ENCODE assay signal across 11 mouse cellular contexts in genomic region chr9:100696537-100696936, GRCm38 (mm10).
DNase-seq lines count a peak whose midpoint lies in the region; ATAC-seq and TF ChIP-seq lines count a peak whose summit lies in the region.
"Had no signal": no experiment of that assay in that cellular context is flagged by ENCODE, and none has a peak within 500 bp of the region (broad histone marks: within the 10 kb centered on the region; RNA-seq: fewer than 3 reads in every experiment).

No protein-coding gene starts in this region.

- no peak for TF ChIP-seq CTCF in lung, postnatal 0 days (IDR thresholded peaks at IDR 0.05)

- TF ChIP-seq EP300 in lung, postnatal 0 days (IDR thresholded peaks at IDR 0.05) = no peak

- 0 out of 2 replicates have a peak, but pooled peaks have one; percentile 31 for ATAC-seq in frontal cortex, adult (ENCODE audit: low TSS enrichment)
- ATAC-seq in erythroblast, adult 5-6 weeks (replicated peaks; ENCODE audit: low FRiP score, poor library complexity, severe bottlenecking) = peak; percentile 80
- no peak for ATAC-seq in lung, postnatal 0 days

- no peaks in the 10 kb centered on the region for H3K9me3 ChIP-seq in lung, postnatal 0 days (ENCODE audit: low read length)
- H3K9me3 ChIP-seq: hindbrain, embryonic 10.5 days; limb, embryonic 12.5 days had no signal

- no peak for DNase-seq in frontal cortex, postnatal 14 days (ENCODE audit: low spot score in 2 of 2)
- DNase-seq in layer of hippocampus, adult 9-11 months = peak; percentile 35
- no peak for DNase-seq in layer of hippocampus, adult 8-10 months (ENCODE audit: low spot score in 2 of 2)
- peak; percentile 62 for DNase-seq in adrenal gland, adult 2 months
- no peak for DNase-seq in lung, postnatal 0 days (ENCODE audit: low spot score)
- DNase-seq in cerebellum, postnatal 36 days = no peak
- DNase-seq: lung, adult 2 months had no signal

- H3K4me1 ChIP-seq in lung, postnatal 0 days (ENCODE audit: insufficient read depth, low read depth, low read length) = no peaks in the 10 kb centered on the region
- H3K4me1 ChIP-seq: hindbrain, embryonic 10.5 days had no signal

- no peak overlapping the region for H3K27ac ChIP-seq in lung, postnatal 0 days (ENCODE audit: low read length)
- H3K27ac ChIP-seq: hindbrain, embryonic 10.5 days; limb, embryonic 12.5 days had no signal

- no peaks in the 10 kb centered on the region for H3K36me3 ChIP-seq in lung, postnatal 0 days (ENCODE audit: insufficient read depth, low read length)
- H3K36me3 ChIP-seq: hindbrain, embryonic 10.5 days; limb, embryonic 12.5 days had no signal

- no peak overlapping the region for H3K9ac ChIP-seq in lung, postnatal 0 days (replicated peaks; ENCODE audit: low read depth)
- H3K9ac ChIP-seq: limb, embryonic 12.5 days had no signal

- H3K27me3 ChIP-seq in lung, postnatal 0 days (replicated peaks; ENCODE audit: insufficient read depth, low read length) = no peaks in the 10 kb centered on the region
- H3K27me3 ChIP-seq: limb, embryonic 12.5 days had no signal

- H3K4me3 ChIP-seq in lung, postnatal 0 days (ENCODE audit: low read depth, low read length) = no peak overlapping the region
- H3K4me3 ChIP-seq: hindbrain, embryonic 10.5 days; limb, embryonic 12.5 days had no signal

- H3K4me2 ChIP-seq in lung, postnatal 0 days (replicated peaks; ENCODE audit: low read depth, low read length) = no peak overlapping the region
- H3K4me2 ChIP-seq: limb, embryonic 12.5 days had no signal

- WGBS in lung, postnatal 0 days = 72% methylated on average over 2 of the region's 2 CpGs

Comparison
In these comparisons a context has a peak if more than half of its experiments do, and no peak if none do; other contexts are left out.
1. DNase-seq: peak in layer of hippocampus, adult 9-11 months (single experiment) and adrenal gland, adult 2 months (single experiment); none in frontal cortex, postnatal 14 days (0 of 2), layer of hippocampus, adult 8-10 months (0 of 2), lung, postnatal 0 days (single experiment) and cerebellum, postnatal 36 days (0 of 2).